Mouse (Mus musculus) kidney, embryonic 14.5 days (tissue): ENCODE data around the gene Cdk5r1. TPM values are rescaled to one million over a fixed set of nuclear protein-coding genes. Genes with fewer than 3 reads are reported as not detected.
"Not testable (repeated sequence)": the region's sequence is repeated elsewhere in the genome, so short reads cannot be mapped to it uniquely, and the experiment has no call there.

Experiments
- ATAC-seq: fragments of 200-750 bp; cut with Nextera tagmentation; 2 replicates; pipeline ENCODE4 v1.8.0; 2017; ENCODE audit warnings: moderate number of reproducible peaks, mild to moderate bottlenecking, moderate TSS enrichment, moderate library complexity; ENCODE audit not compliant: low FRiP score, low TSS enrichment
- H3K27ac ChIP-seq: fragments of 300-500 bp; sonication (generic); 2 replicates; pipeline ENCODE4 v1.5.1; 2014; ENCODE audit warnings: low read depth, mild to moderate bottlenecking, low read length, moderate library complexity, mixed read lengths
- H3K27me3 ChIP-seq: fragments of 300-500 bp; sonication (generic); 2 replicates; pipeline ENCODE4 v1.6.1; 2014; ENCODE audit warnings: mild to moderate bottlenecking, low read length; ENCODE audit not compliant: control insufficient read depth, insufficient read depth
- H3K36me3 ChIP-seq: fragments of 300-500 bp; sonication (generic); 2 replicates; pipeline ENCODE4 v1.6.1; 2014; ENCODE audit warnings: low read length, mixed read lengths; ENCODE audit not compliant: control insufficient read depth, insufficient read depth
- H3K4me1 ChIP-seq: fragments of 300-500 bp; sonication (generic); 2 replicates; pipeline ENCODE4 v1.6.1; 2014; ENCODE audit warnings: low read length, mixed read lengths; ENCODE audit not compliant: control insufficient read depth, insufficient read depth
- H3K4me2 ChIP-seq: fragments of 300-500 bp; sonication (generic); replicated peaks from 2 replicates; pipeline ENCODE4 v1.6.1; 2014; ENCODE audit warnings: low read depth, mild to moderate bottlenecking, low read length
- H3K4me3 ChIP-seq: fragments of 300-500 bp; sonication (generic); 2 replicates; pipeline ENCODE4 v1.5.1; 2014; ENCODE audit warnings: mild to moderate bottlenecking, low read length
- H3K9ac ChIP-seq: fragments of 300-500 bp; sonication (generic); 2 replicates; pipeline ENCODE4 v1.6.1; 2014; ENCODE audit warnings: low read depth, mild to moderate bottlenecking, low read length, moderate library complexity
- H3K9me3 ChIP-seq: fragments of 300-500 bp; sonication (generic); 2 replicates; pipeline ENCODE4 v1.6.1; 2016; ENCODE audit warnings: low read length; ENCODE audit not compliant: control insufficient read depth
- WGBS: fragments of 180-500 bp; shearing (Covaris S2); extraction: QIAGEN DNeasy Blood & Tissue Kit; methylation state at CpG from one replicate; pipeline ENCODE4 v1.1.7; 2014; 5-methylcytosine and 5-hydroxymethylcytosine counted together
- polyA plus RNA-seq: library from polyadenylated mRNA; unstranded; fragments of >200 nt; fragmentation: Nextera tagmentation; extraction: Ambion mirVana; gene quantifications from 2 replicates; pipeline ENCODE4 v1.2.1, GENCODE M21; 2014

Gene Cdk5r1
- polyA plus RNA-seq, 1 experiment from 2014 or later: 0.84 TPM

GRCm38 (mm10) chr11:80453198-80453597, 23.6 kb upstream of the Cdk5r1 start:
- no peak overlapping the region for H3K9ac ChIP-seq
- WGBS: 77% methylated on average over 1 of the region's 1 CpGs
- no peaks in the 10 kb centered on the region for H3K4me1 ChIP-seq
- ATAC-seq: no peak
- H3K9me3 ChIP-seq: no peaks in the 10 kb centered on the region
- no peak overlapping the region for H3K4me2 ChIP-seq
- H3K27ac ChIP-seq: no peak overlapping the region
- H3K4me3 ChIP-seq: no peak overlapping the region
- peaks cover 52% of the 10 kb centered on the region for H3K36me3 ChIP-seq
- no peaks in the 10 kb centered on the region for H3K27me3 ChIP-seq

- H3K4me3 ChIP-seq, H3K4me1 ChIP-seq, ATAC-seq, H3K4me2 ChIP-seq, H3K9ac ChIP-seq, H3K27me3 ChIP-seq, H3K27ac ChIP-seq, H3K9me3 ChIP-seq: not testable (repeated sequence)
- 94% methylated on average over 4 of the region's 4 CpGs for WGBS
- H3K36me3 ChIP-seq: peaks cover 83% of the 10 kb centered on the region
Observed at GRCm38 (mm10) chr11:80463605-80464130, 13.2 kb upstream of the Cdk5r1 start.

- ATAC-seq: no peak
- peaks cover 54% of the 10 kb centered on the region for H3K36me3 ChIP-seq
- no peak overlapping the region for H3K4me2 ChIP-seq
- no peak overlapping the region for H3K4me3 ChIP-seq
- H3K27me3 ChIP-seq: no peaks in the 10 kb centered on the region
- H3K9me3 ChIP-seq: no peaks in the 10 kb centered on the region
- WGBS: 83% methylated on average over 16 of the region's 16 CpGs
- H3K27ac ChIP-seq: no peak overlapping the region
- no peak overlapping the region for H3K9ac ChIP-seq
- no peaks in the 10 kb centered on the region for H3K4me1 ChIP-seq
Observed at GRCm38 (mm10) chr11:80471836-80472605, 4.8 kb upstream of the Cdk5r1 start.

- Histone ChIP-seq H3K4me1 (peaks cover 8% of the 10 kb centered on the region), H3K9me3 (no peaks in the 10 kb centered on the region), H3K9ac (no peak overlapping the region), H3K27me3 (no peaks in the 10 kb centered on the region), H3K4me2 (no peak overlapping the region), H3K36me3 (peaks cover 34% of the 10 kb centered on the region), H3K4me3 (no peak overlapping the region), H3K27ac (no peak overlapping the region)
- 64% methylated on average over 2 of the region's 2 CpGs for WGBS
- no peak for ATAC-seq
Observed at GRCm38 (mm10) chr11:80474175-80474691, 2.6 kb upstream of the Cdk5r1 start.

GRCm38 (mm10) chr11:80474846-80475245, 2.0 kb upstream of the Cdk5r1 start:
- ATAC-seq: no peak
- Histone ChIP-seq H3K4me1 (peaks cover 12% of the 10 kb centered on the region), H3K4me3 (no peak overlapping the region), H3K36me3 (peaks cover 28% of the 10 kb centered on the region), H3K27me3 (no peaks in the 10 kb centered on the region), H3K9ac (no peak overlapping the region), H3K9me3 (no peaks in the 10 kb centered on the region), H3K4me2 (no peak overlapping the region), H3K27ac (no peak overlapping the region)
- 93% methylated on average over 11 of the region's 11 CpGs for WGBS

- Histone ChIP-seq H3K27ac (no peak overlapping the region), H3K9ac (no peak overlapping the region), H3K27me3 (no peaks in the 10 kb centered on the region), H3K4me3 (no peak overlapping the region), H3K9me3 (no peaks in the 10 kb centered on the region), H3K4me2 (no peak overlapping the region), H3K36me3 (peaks cover 21% of the 10 kb centered on the region), H3K4me1 (peaks cover 12% of the 10 kb centered on the region)
- WGBS: 90% methylated on average over 9 of the region's 9 CpGs
- ATAC-seq: no peak
Observed at GRCm38 (mm10) chr11:80475544-80475943, 1.3 kb upstream of the Cdk5r1 start.

GRCm38 (mm10) chr11:80477341-80478199, 747 bp downstream of the Cdk5r1 start:
- H3K4me3 ChIP-seq: peak overlapping the region; percentile 74
- peaks cover 12% of the 10 kb centered on the region for H3K4me1 ChIP-seq
- peak overlapping the region; percentile 67; the same call in 1 of the 2 replicates for H3K27ac ChIP-seq
- no peaks in the 10 kb centered on the region for H3K9me3 ChIP-seq
- 18% methylated on average over 53 of the region's 55 CpGs for WGBS
- peak overlapping the region; percentile 73 for H3K9ac ChIP-seq
- peak; percentile 34 for ATAC-seq
- peaks cover 12% of the 10 kb centered on the region; the same call in 1 of the 2 replicates for H3K36me3 ChIP-seq
- H3K4me2 ChIP-seq: peak overlapping the region; percentile 99
- H3K27me3 ChIP-seq: no peaks in the 10 kb centered on the region

GRCm38 (mm10) chr11:80478694-80479412, 2.0 kb downstream of the Cdk5r1 start:
- H3K9me3 ChIP-seq: no peaks in the 10 kb centered on the region
- no peaks in the 10 kb centered on the region for H3K27me3 ChIP-seq
- peaks cover 2% of the 10 kb centered on the region; the same call in 1 of the 2 replicates for H3K36me3 ChIP-seq
- H3K27ac ChIP-seq: no peak overlapping the region
- ATAC-seq: no peak
- peak overlapping the region; percentile 19; the same call in 1 of the 2 replicates for H3K4me2 ChIP-seq
- 65% methylated on average over 14 of the region's 14 CpGs for WGBS
- H3K4me1 ChIP-seq: peaks cover 12% of the 10 kb centered on the region
- H3K4me3 ChIP-seq: no peak overlapping the region
- 0 out of 2 replicates have a peak overlapping the region, but pooled peaks have one; percentile 18 for H3K9ac ChIP-seq
